Mouse (Mus musculus): ENCODE measurements around the gene Pfdn4.

Gene Pfdn4

GRCm38 (mm10) chr2:170497091-170497566 lies 901 bp downstream of the Pfdn4 start, which contains the start of gene Cyp24a1:
TSS of gene Cyp24a1 (minus strand) at chr2:170497145.
- DNase-seq (ENCODE audit: low spot score in 2 of 2), result no peak

- no peak for DNase-seq (ENCODE audit: low spot score in 2 of 2)
These were observed 1.8 kb downstream of the Pfdn4 start for GRCm38 (mm10) chr2:170498011-170498410.

- DNase-seq (ENCODE audit: low spot score in 2 of 2), result no peak
These were observed 7.1 kb downstream of the Pfdn4 start for GRCm38 (mm10) chr2:170503343-170503742.

- no peak for DNase-seq (ENCODE audit: low spot score in 2 of 2)
These were observed 7.8 kb downstream of the Pfdn4 start for GRCm38 (mm10) chr2:170503983-170504382.

GRCm38 (mm10) chr2:170507734-170508133 lies 11.5 kb downstream of the Pfdn4 start:
- DNase-seq (ENCODE audit: low spot score in 2 of 2), result peak; percentile 45 to 93

- DNase-seq (ENCODE audit: low spot score in 2 of 2), result peak; percentile 60 to 95
These were observed 12.6 kb downstream of the Pfdn4 start for GRCm38 (mm10) chr2:170508821-170509220.

GRCm38 (mm10) chr2:170511073-170511891 lies 15.1 kb downstream of the Pfdn4 start:
- peak; percentile 48 to 95 for DNase-seq (ENCODE audit: low spot score in 2 of 2)

GRCm38 (mm10) chr2:170513756-170514155 lies 17.5 kb downstream of the Pfdn4 start:
- no peak for DNase-seq (ENCODE audit: low spot score in 2 of 2)

GRCm38 (mm10) chr2:170520321-170520971 lies 24.2 kb downstream of the Pfdn4 start:
- peak in 1 of 2 experiments; percentile 55 for DNase-seq (ENCODE audit: low spot score in 2 of 2)

- no peak for DNase-seq (ENCODE audit: low spot score in 2 of 2)
These were observed 30.3 kb downstream of the Pfdn4 start for GRCm38 (mm10) chr2:170526513-170526912.

GRCm38 (mm10) chr2:170528061-170528460 lies 31.8 kb downstream of the Pfdn4 start:
- DNase-seq (ENCODE audit: low spot score in 2 of 2), result no peak

- DNase-seq (ENCODE audit: low spot score in 2 of 2), result no peak
These were observed 33.5 kb downstream of the Pfdn4 start for GRCm38 (mm10) chr2:170529766-170530165.

- no peak for DNase-seq (ENCODE audit: low spot score in 2 of 2)
These were observed 34.0 kb downstream of the Pfdn4 start for GRCm38 (mm10) chr2:170530256-170530655.

- no peak for DNase-seq (ENCODE audit: low spot score in 2 of 2)
These were observed 38.0 kb downstream of the Pfdn4 start for GRCm38 (mm10) chr2:170534116-170534802.

GRCm38 (mm10) chr2:170534803-170535174 lies 38.6 kb downstream of the Pfdn4 start:
- no peak for DNase-seq (ENCODE audit: low spot score in 2 of 2)

- no peak for DNase-seq (ENCODE audit: low spot score in 2 of 2)
These were observed 39.6 kb downstream of the Pfdn4 start for GRCm38 (mm10) chr2:170535841-170536240.

- DNase-seq (ENCODE audit: low spot score in 2 of 2), result peak in 1 of 2 experiments; percentile 79
These were observed 43.0 kb downstream of the Pfdn4 start for GRCm38 (mm10) chr2:170539211-170539610.

GRCm38 (mm10) chr2:170543625-170544024 lies 47.4 kb downstream of the Pfdn4 start:
- DNase-seq (ENCODE audit: low spot score in 2 of 2), result no peak

- no peak for DNase-seq (ENCODE audit: low spot score in 2 of 2)
These were observed 47.9 kb downstream of the Pfdn4 start for GRCm38 (mm10) chr2:170544159-170544558.

- no peak for DNase-seq (ENCODE audit: low spot score in 2 of 2)
These were observed 48.7 kb downstream of the Pfdn4 start for GRCm38 (mm10) chr2:170544950-170545349.

GRCm38 (mm10) chr2:170545745-170546144 lies 49.5 kb downstream of the Pfdn4 start:
- no peak for DNase-seq (ENCODE audit: low spot score in 2 of 2)

- DNase-seq (ENCODE audit: low spot score in 2 of 2), result no peak
These were observed 51.3 kb downstream of the Pfdn4 start for GRCm38 (mm10) chr2:170547526-170547925.

Data from left cerebral cortex, adult 9 months (tissue).